Mouse (Mus musculus): ENCODE measurements around the gene Mnd1. TPM values are rescaled to one million over a fixed set of nuclear protein-coding genes. Genes with fewer than 3 reads are reported as not detected.

The Mnd1 gene
- polyA plus RNA-seq, 1 experiment from 2014 or later = 1.6 TPM

- Histone ChIP-seq H3K4me1 (peaks cover 15% of the 10 kb centered on the region), H3K27ac (no peak overlapping the region), H3K9ac (no peak overlapping the region), H3K9me3 (no peaks in the 10 kb centered on the region), H3K4me2 (no peak overlapping the region), H3K36me3 (replicated peaks) (peaks cover 5% of the 10 kb centered on the region; the same call in 1 of the 2 replicates), H3K4me3 (no peak overlapping the region), H3K27me3 (replicated peaks) (no peaks in the 10 kb centered on the region)
- WGBS = 78% methylated on average over 2 of the region's 2 CpGs
- ATAC-seq (replicated peaks) = no peak
Observed at GRCm38 (mm10) chr3:84177834-84178233, 22.2 kb upstream of the Mnd1 start.

GRCm38 (mm10) chr3:84175337-84176315 is 20.0 kb upstream of the Mnd1 start:
- peak; percentile 84 for ATAC-seq (replicated peaks)
- 43% methylated on average over 7 of the region's 7 CpGs for WGBS
- H3K9ac ChIP-seq = no peak overlapping the region

GRCm38 (mm10) chr3:84173581-84174154 is 18.1 kb upstream of the Mnd1 start, which contains the start of gene Gm6525:
Gm6525 (plus strand) TSS chr3:84174104.
- no peak for ATAC-seq (replicated peaks)

More at GRCm38 (mm10) chr3:84175337-84176315, 20.0 kb upstream of the Mnd1 start:
- peaks cover under 1% of the 10 kb centered on the region for H3K4me1 ChIP-seq
- peaks cover 10% of the 10 kb centered on the region; the same call in 1 of the 2 replicates for H3K36me3 ChIP-seq (replicated peaks)
- H3K27me3 ChIP-seq (replicated peaks) = no peaks in the 10 kb centered on the region
- H3K4me3 ChIP-seq = no peak overlapping the region
- H3K4me2 ChIP-seq = no peak overlapping the region
- H3K9me3 ChIP-seq = no peaks in the 10 kb centered on the region
- H3K27ac ChIP-seq = no peak overlapping the region

GRCm38 (mm10) chr3:84172406-84172805 is 16.8 kb upstream of the Mnd1 start:
- Histone ChIP-seq H3K9me3 (no peaks in the 10 kb centered on the region), H3K4me3 (no peak overlapping the region), H3K27me3 (replicated peaks) (no peaks in the 10 kb centered on the region), H3K4me1 (no peaks in the 10 kb centered on the region), H3K36me3 (replicated peaks) (peaks cover 13% of the 10 kb centered on the region; the same call in 1 of the 2 replicates), H3K27ac (peak overlapping the region; percentile 10; the same call in 1 of the 2 replicates), H3K4me2 (no peak overlapping the region), H3K9ac (no peak overlapping the region)
- 47% methylated on average over 11 of the region's 11 CpGs for WGBS
- ATAC-seq (replicated peaks) = no peak; the same call in 1 of the 2 replicates

More at GRCm38 (mm10) chr3:84173581-84174154, 18.1 kb upstream of the Mnd1 start, which contains the start of gene Gm6525:
- Histone ChIP-seq H3K27ac (no peak within 1 kb of the TSS), H3K9ac (no peak within 1 kb of the TSS), H3K4me2 (no peak within 1 kb of the TSS), H3K27me3 (replicated peaks) (no peaks in the 10 kb centered on the region), H3K4me1 (no peaks in the 10 kb centered on the region), H3K9me3 (no peaks in the 10 kb centered on the region), H3K4me3 (no peak within 1 kb of the TSS), H3K36me3 (replicated peaks) (peaks cover 14% of the 10 kb centered on the region; the same call in 1 of the 2 replicates)
- 68% methylated on average over 11 of the region's 11 CpGs for WGBS

- no peak for ATAC-seq (replicated peaks)
- Histone ChIP-seq H3K9me3 (no peaks in the 10 kb centered on the region), H3K27me3 (replicated peaks) (no peaks in the 10 kb centered on the region), H3K4me1 (no peaks in the 10 kb centered on the region), H3K4me2 (no peak overlapping the region), H3K36me3 (replicated peaks) (peaks cover 38% of the 10 kb centered on the region), H3K4me3 (no peak overlapping the region), H3K9ac (no peak overlapping the region), H3K27ac (no peak overlapping the region)
- 77% methylated on average over 8 of the region's 8 CpGs for WGBS
Observed at GRCm38 (mm10) chr3:84169393-84170005, 13.9 kb upstream of the Mnd1 start.

GRCm38 (mm10) chr3:84168943-84169342 is 13.4 kb upstream of the Mnd1 start:
- WGBS = 89% methylated on average over 6 of the region's 6 CpGs
- Histone ChIP-seq H3K4me2 (no peak overlapping the region), H3K4me1 (no peaks in the 10 kb centered on the region), H3K9me3 (no peaks in the 10 kb centered on the region), H3K4me3 (no peak overlapping the region), H3K9ac (no peak overlapping the region), H3K27me3 (replicated peaks) (no peaks in the 10 kb centered on the region), H3K36me3 (replicated peaks) (peaks cover 43% of the 10 kb centered on the region), H3K27ac (no peak overlapping the region)
- no peak for ATAC-seq (replicated peaks)

- no peak overlapping the region for H3K4me3 ChIP-seq
- no peaks in the 10 kb centered on the region for H3K4me1 ChIP-seq
- no peak overlapping the region for H3K4me2 ChIP-seq
- H3K9me3 ChIP-seq = no peaks in the 10 kb centered on the region
- no peak for ATAC-seq (replicated peaks)
- no peaks in the 10 kb centered on the region for H3K27me3 ChIP-seq (replicated peaks)
- no peak overlapping the region for H3K27ac ChIP-seq
- 93% methylated on average over 5 of the region's 5 CpGs for WGBS
- peaks cover 42% of the 10 kb centered on the region for H3K36me3 ChIP-seq (replicated peaks)
- H3K9ac ChIP-seq = no peak overlapping the region
Observed at GRCm38 (mm10) chr3:84166073-84166472, 10.5 kb upstream of the Mnd1 start.

GRCm38 (mm10) chr3:84165391-84165790 is 9.8 kb upstream of the Mnd1 start:
- H3K36me3 ChIP-seq (replicated peaks) = peaks cover 43% of the 10 kb centered on the region
- no peak for ATAC-seq (replicated peaks)

GRCm38 (mm10) chr3:84157559-84158350 is 2.2 kb upstream of the Mnd1 start:
- WGBS = 86% methylated on average over 4 of the region's 4 CpGs
- ATAC-seq (replicated peaks) = no peak

More at GRCm38 (mm10) chr3:84165391-84165790, 9.8 kb upstream of the Mnd1 start:
- WGBS = 94% methylated on average over 3 of the region's 3 CpGs
- Histone ChIP-seq H3K4me1 (no peaks in the 10 kb centered on the region), H3K9ac (no peak overlapping the region), H3K27ac (no peak overlapping the region), H3K4me3 (no peak overlapping the region), H3K4me2 (no peak overlapping the region), H3K27me3 (replicated peaks) (no peaks in the 10 kb centered on the region), H3K9me3 (no peaks in the 10 kb centered on the region)

GRCm38 (mm10) chr3:84157011-84157410 is 1.4 kb upstream of the Mnd1 start:
- ATAC-seq (replicated peaks) = no peak
- H3K4me2 ChIP-seq = no peak overlapping the region
- no peak overlapping the region for H3K27ac ChIP-seq
- H3K27me3 ChIP-seq (replicated peaks) = no peaks in the 10 kb centered on the region
- H3K9me3 ChIP-seq = no peaks in the 10 kb centered on the region
- no peak overlapping the region for H3K4me3 ChIP-seq
- H3K4me1 ChIP-seq = peaks cover 9% of the 10 kb centered on the region; the same call in 1 of the 2 replicates
- no peak overlapping the region for H3K9ac ChIP-seq
- H3K36me3 ChIP-seq (replicated peaks) = peaks cover 16% of the 10 kb centered on the region; the same call in 1 of the 2 replicates
- WGBS = 40% methylated on average over 4 of the region's 4 CpGs

More at GRCm38 (mm10) chr3:84157559-84158350, 2.2 kb upstream of the Mnd1 start:
- Histone ChIP-seq H3K4me1 (peaks cover 9% of the 10 kb centered on the region; the same call in 1 of the 2 replicates), H3K9me3 (no peaks in the 10 kb centered on the region), H3K27me3 (replicated peaks) (no peaks in the 10 kb centered on the region), H3K9ac (no peak overlapping the region), H3K4me2 (no peak overlapping the region), H3K4me3 (no peak overlapping the region), H3K36me3 (replicated peaks) (peaks cover 17% of the 10 kb centered on the region; the same call in 1 of the 2 replicates), H3K27ac (no peak overlapping the region)

GRCm38 (mm10) chr3:84156105-84156504 is 519 bp upstream of the Mnd1 start:
- H3K4me2 ChIP-seq = peak overlapping the region; percentile 99
- H3K9me3 ChIP-seq = no peaks in the 10 kb centered on the region
- no peaks in the 10 kb centered on the region for H3K27me3 ChIP-seq (replicated peaks)
- peaks cover 9% of the 10 kb centered on the region; the same call in 1 of the 2 replicates for H3K4me1 ChIP-seq
- ATAC-seq (replicated peaks) = no peak
- H3K27ac ChIP-seq = no peak overlapping the region
- H3K9ac ChIP-seq = no peak overlapping the region
- WGBS = 47% methylated on average over 6 of the region's 6 CpGs
- peaks cover 16% of the 10 kb centered on the region; the same call in 1 of the 2 replicates for H3K36me3 ChIP-seq (replicated peaks)
- peak overlapping the region; percentile 54; the same call in 1 of the 2 replicates for H3K4me3 ChIP-seq
